Mouse (Mus musculus) liver, embryonic 12.5 days (tissue): ENCODE data around the gene Mrps2. TPM values are rescaled to one million over a fixed set of nuclear protein-coding genes. Genes with fewer than 3 reads are reported as not detected.

Experiments
- ATAC-seq: fragments of 200-750 bp; cut with Nextera tagmentation; 2 replicates; pipeline ENCODE4 v1.8.0; 2017; ENCODE audit warnings: moderate number of reproducible peaks, mild to moderate bottlenecking, moderate library complexity
- H3K27ac ChIP-seq: fragments of 300-500 bp; sonication (generic); 2 replicates; pipeline ENCODE4 v1.5.1; 2016; ENCODE audit warnings: mild to moderate bottlenecking
- H3K27me3 ChIP-seq: fragments of 300-500 bp; sonication (generic); replicated peaks from 2 replicates; pipeline ENCODE4 v1.6.1; 2016; ENCODE audit warnings: mild to moderate bottlenecking, moderate library complexity
- H3K36me3 ChIP-seq: fragments of 300-500 bp; sonication (generic); 2 replicates; pipeline ENCODE4 v1.6.1; 2016; ENCODE audit warnings: mild to moderate bottlenecking, moderate library complexity
- H3K4me1 ChIP-seq: fragments of 300-500 bp; sonication (generic); 2 replicates; pipeline ENCODE4 v1.6.1; 2016
- H3K4me2 ChIP-seq: fragments of 300-500 bp; sonication (generic); 2 replicates; pipeline ENCODE4 v1.6.1; 2016; ENCODE audit warnings: mild to moderate bottlenecking, moderate library complexity
- H3K4me3 ChIP-seq: fragments of 300-500 bp; sonication (generic); 2 replicates; pipeline ENCODE4 v1.5.1; 2016; ENCODE audit warnings: mild to moderate bottlenecking, moderate library complexity
- H3K9ac ChIP-seq: fragments of 300-500 bp; sonication (generic); 2 replicates; pipeline ENCODE4 v1.6.1; 2016; ENCODE audit warnings: mild to moderate bottlenecking, moderate library complexity
- H3K9me3 ChIP-seq: fragments of 300-500 bp; sonication (generic); replicated peaks from 2 replicates; pipeline ENCODE4 v1.6.1; 2016; ENCODE audit warnings: mild to moderate bottlenecking, moderate library complexity
- WGBS: fragments of 180-500 bp; shearing (Covaris S2); methylation state at CpG from one replicate; pipeline ENCODE4 v1.1.7; 2016; ENCODE audit not compliant: insufficient replicate concordance; 5-methylcytosine and 5-hydroxymethylcytosine counted together
- polyA plus RNA-seq: library from polyadenylated mRNA; unstranded; fragments of >200 nt; fragmentation: Nextera tagmentation; extraction: Ambion mirVana; gene quantifications from 2 replicates; pipeline ENCODE4 v1.2.1, GENCODE M21; 2016

Mrps2 gene
- 39.8 and 41.0 TPM in 2 replicates for polyA plus RNA-seq

DNA sequence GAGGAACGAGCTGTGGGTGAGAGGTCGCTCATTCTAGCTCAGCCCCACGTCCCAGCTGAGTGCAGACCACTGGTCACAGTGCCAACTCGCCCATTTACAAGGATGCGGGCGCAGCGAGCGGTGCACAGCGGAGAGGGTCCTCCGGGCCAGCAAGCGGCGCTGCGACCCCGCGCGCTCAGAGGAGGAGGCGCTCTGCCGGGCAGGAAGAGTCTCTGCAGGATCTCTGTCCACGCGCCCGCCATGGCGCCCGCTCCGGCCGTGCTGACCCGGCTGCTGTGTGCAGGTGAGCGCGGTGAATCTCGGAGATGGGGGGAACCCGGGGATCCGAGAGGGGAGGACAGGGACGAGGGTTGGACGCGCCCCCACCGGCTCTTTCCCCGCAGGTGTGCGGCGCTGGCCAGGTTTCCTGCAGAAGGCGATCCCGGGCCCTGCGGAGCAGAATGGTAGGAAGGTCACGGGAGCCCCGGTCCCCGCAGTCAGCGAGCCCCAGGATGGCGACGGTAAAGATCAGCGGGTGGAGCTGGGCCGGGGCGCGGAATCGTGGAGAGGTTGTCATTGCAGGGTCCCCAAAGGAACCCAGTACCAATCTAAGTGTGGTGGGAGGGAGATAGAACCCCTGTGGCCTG, at the start of gene Mrps2:
TSS of gene Mrps2 (plus strand) at position 207 of the 626 bp plus-strand sequence.
- WGBS, result 1% methylated on average over 52 of the region's 52 CpGs
- H3K4me3 ChIP-seq, result peak within 1 kb of the TSS; percentile 89
- peak; percentile 86 for ATAC-seq
- H3K27ac ChIP-seq, result no peak within 1 kb of the TSS
- peaks cover 19% of the 10 kb centered on the region for H3K4me1 ChIP-seq
- peaks cover 35% of the 10 kb centered on the region for H3K27me3 ChIP-seq
- peaks cover 42% of the 10 kb centered on the region for H3K36me3 ChIP-seq
- H3K4me2 ChIP-seq, result peak within 1 kb of the TSS; percentile 79
- H3K9me3 ChIP-seq, result no peaks in the 10 kb centered on the region
- H3K9ac ChIP-seq, result peak within 1 kb of the TSS; percentile 86

DNA sequence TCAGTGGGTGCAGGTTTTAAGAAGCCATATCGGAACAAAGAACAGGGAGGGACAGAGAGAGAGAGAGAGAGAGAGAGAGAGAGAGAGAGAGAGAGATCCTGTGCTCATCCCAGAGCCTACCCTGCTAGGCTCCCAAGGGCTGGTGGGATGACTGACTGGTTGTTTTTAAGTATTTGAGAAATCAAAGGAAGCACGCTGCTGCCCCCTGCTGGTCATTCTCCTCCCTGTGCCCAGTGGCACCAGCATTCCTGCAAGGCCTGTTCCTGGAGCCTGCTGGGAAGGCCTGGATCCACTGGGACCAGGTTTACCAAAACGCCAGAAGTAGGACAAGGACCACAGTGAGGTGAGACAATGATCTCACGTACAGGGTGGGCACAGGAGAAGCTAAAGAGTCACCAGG, 48.0 kb upstream of the Mrps2 start:
- Histone ChIP-seq H3K9ac (no peak overlapping the region), H3K27ac (no peak overlapping the region), H3K4me3 (no peak overlapping the region), H3K4me1 (peaks cover 7% of the 10 kb centered on the region; the same call in 1 of the 2 replicates), H3K36me3 (no peaks in the 10 kb centered on the region), H3K9me3 (no peaks in the 10 kb centered on the region), H3K27me3 (no peaks in the 10 kb centered on the region; the same call in 1 of the 2 replicates), H3K4me2 (no peak overlapping the region)
- WGBS, result 16% methylated on average over 4 of the region's 4 CpGs
- no peak for ATAC-seq

DNA sequence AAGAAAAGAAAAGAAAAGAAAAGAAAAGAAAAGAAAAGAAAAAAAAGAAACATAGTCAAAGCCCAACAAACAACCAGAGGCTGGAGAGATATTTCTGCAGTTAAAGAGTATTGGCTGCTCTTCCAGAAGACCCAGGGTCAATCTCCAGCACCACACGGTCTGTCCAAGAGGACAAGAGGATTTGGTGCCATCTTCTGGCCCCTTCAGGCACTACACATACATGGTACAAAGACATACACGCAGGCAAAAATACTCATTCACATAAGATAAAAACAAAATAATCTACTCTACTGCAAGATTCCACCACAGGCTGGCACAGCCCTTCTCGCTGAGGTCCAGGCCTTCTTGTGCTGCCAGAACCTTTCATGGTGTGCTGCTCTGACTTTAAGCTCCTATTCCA, 44.7 kb upstream of the Mrps2 start:
- H3K4me1 ChIP-seq, result peaks cover 7% of the 10 kb centered on the region; the same call in 1 of the 2 replicates
- ATAC-seq, result no peak
- H3K27me3 ChIP-seq, result peaks cover 10% of the 10 kb centered on the region
- no peak overlapping the region for H3K4me3 ChIP-seq
- no peak overlapping the region for H3K4me2 ChIP-seq
- no peaks in the 10 kb centered on the region for H3K9me3 ChIP-seq
- no peak overlapping the region for H3K9ac ChIP-seq
- no peaks in the 10 kb centered on the region for H3K36me3 ChIP-seq
- H3K27ac ChIP-seq, result no peak overlapping the region
- WGBS, result 16% methylated on average over 3 of the region's 3 CpGs

DNA sequence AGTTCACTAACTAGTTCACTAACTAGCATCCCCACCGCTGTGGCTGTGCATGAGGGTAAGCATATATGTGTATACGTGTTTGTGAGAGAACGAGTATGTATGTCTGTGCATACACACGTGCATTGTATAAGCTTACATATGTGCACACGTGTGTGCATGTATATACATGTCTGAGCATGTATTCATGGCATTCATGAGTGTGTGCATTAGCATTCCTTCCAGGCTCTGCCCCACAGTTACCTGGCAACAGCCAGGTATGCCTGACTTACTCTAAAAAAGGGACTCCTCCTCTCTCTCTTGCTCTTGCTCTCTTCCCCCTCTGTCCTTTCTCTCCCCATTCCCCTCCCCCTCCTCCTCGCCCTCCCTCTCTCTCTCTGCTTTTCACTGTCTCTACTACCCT, 40.6 kb upstream of the Mrps2 start:
- no peaks in the 10 kb centered on the region for H3K9me3 ChIP-seq
- H3K27ac ChIP-seq, result no peak overlapping the region
- ATAC-seq, result no peak
- H3K27me3 ChIP-seq, result peaks cover 10% of the 10 kb centered on the region
- H3K4me2 ChIP-seq, result no peak overlapping the region
- no peaks in the 10 kb centered on the region for H3K36me3 ChIP-seq
- 72% methylated on average over 6 of the region's 6 CpGs for WGBS
- H3K4me3 ChIP-seq, result no peak overlapping the region
- peaks cover 7% of the 10 kb centered on the region; the same call in 1 of the 2 replicates for H3K4me1 ChIP-seq
- no peak overlapping the region for H3K9ac ChIP-seq

DNA sequence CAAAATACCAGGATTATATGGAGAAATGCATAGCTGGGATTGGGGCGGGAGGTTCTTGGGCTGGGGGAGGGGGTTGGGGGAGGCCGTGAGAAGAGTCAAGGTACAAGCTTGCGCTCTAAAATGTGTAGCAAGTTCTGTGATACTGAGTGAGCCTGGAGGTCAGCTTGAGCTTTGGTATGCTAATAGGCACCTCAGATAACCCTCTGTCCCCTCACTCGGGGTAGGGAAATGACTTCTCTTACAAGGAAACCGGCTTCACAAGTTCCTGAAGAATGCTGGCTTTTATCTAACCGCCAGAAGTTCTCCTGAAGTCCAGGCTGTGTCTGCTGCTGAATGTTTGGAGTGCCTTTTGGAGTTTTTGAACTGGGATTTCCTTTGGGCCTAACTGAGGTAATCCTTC, 37.0 kb upstream of the Mrps2 start:
- Histone ChIP-seq H3K36me3 (no peaks in the 10 kb centered on the region), H3K4me3 (no peak overlapping the region), H3K9ac (no peak overlapping the region), H3K27me3 (peaks cover 7% of the 10 kb centered on the region; the same call in 1 of the 2 replicates), H3K9me3 (no peaks in the 10 kb centered on the region), H3K4me1 (no peaks in the 10 kb centered on the region), H3K4me2 (no peak overlapping the region), H3K27ac (no peak overlapping the region)
- 39% methylated on average over 6 of the region's 6 CpGs for WGBS
- ATAC-seq, result no peak

DNA sequence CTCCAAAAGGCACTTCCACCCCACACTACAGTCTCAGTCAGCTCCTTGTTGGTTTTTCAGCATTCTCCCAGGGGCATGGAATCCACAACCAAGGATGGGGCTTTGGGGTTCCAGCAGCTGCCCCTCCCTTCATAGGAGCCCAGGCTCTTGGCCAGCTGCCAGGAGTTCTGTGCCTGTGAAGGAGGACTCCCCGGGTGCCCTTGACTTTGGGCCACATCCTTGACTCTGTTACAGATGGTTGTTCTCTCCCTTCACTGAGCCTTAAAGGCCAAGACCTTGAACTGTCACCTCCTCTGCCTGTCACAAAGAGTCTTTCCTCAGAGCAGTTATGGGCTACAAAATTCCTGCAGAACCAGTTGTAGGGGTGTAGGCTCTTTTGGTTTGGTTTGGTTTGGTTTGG, 35.1 kb upstream of the Mrps2 start:
- Histone ChIP-seq H3K27ac (no peak overlapping the region), H3K4me3 (no peak overlapping the region), H3K36me3 (no peaks in the 10 kb centered on the region), H3K4me1 (no peaks in the 10 kb centered on the region), H3K9ac (no peak overlapping the region), H3K9me3 (no peaks in the 10 kb centered on the region), H3K27me3 (no peaks in the 10 kb centered on the region; the same call in 1 of the 2 replicates), H3K4me2 (no peak overlapping the region)
- no peak for ATAC-seq
- WGBS, result 20% methylated on average over 1 of the region's 1 CpGs

DNA sequence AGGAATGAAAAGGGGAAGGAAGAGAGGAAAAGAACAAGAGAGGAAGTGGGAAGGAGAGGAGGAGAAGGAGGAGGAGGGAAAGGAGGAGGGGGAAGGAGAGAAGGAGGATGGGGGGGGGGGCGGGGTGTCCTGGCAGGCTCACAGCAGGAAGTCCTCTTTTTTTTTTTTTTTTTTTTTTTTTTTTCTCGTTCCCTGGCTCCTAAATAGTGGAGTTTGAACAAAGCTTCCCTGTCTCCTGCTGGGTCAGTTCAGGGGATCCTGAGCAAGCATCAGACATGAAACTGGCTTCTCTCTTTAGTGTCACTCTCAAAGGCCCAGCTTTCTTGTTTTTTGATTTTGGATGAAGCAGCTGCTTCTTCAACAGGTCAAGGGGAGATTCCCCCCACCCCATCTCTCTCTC, 34.4 kb upstream of the Mrps2 start:
- Histone ChIP-seq H3K27ac (no peak overlapping the region), H3K36me3 (no peaks in the 10 kb centered on the region), H3K4me1 (no peaks in the 10 kb centered on the region), H3K27me3 (no peaks in the 10 kb centered on the region; the same call in 1 of the 2 replicates), H3K9me3 (no peaks in the 10 kb centered on the region), H3K9ac (no peak overlapping the region), H3K4me2 (no peak overlapping the region), H3K4me3 (no peak overlapping the region)
- WGBS, result no CpG with 5 or more reads among the region's 2 CpGs
- no peak for ATAC-seq

DNA sequence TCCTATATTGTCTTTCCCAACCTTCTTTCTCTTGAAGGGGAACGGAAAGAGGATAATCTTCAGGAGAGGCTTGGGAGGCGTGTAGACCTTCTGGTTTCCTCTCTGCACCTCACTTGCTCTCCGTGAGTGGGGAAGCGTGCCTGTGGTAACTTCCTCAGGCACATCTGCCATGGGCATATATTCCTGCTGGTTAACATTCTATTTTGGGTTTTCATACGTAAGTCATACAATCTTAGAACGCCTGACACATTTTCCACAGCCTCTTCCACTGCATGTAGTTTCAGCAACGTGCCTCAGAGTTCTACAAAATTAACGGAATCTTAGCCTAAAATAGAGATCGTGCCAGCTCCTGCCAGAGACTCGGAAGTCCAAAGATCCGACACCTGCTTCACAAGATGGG, 32.5 kb upstream of the Mrps2 start:
- no peak for ATAC-seq
- Histone ChIP-seq H3K9me3 (no peaks in the 10 kb centered on the region), H3K4me1 (no peaks in the 10 kb centered on the region), H3K27me3 (no peaks in the 10 kb centered on the region; the same call in 1 of the 2 replicates), H3K4me3 (no peak overlapping the region), H3K9ac (no peak overlapping the region), H3K36me3 (no peaks in the 10 kb centered on the region), H3K27ac (no peak overlapping the region), H3K4me2 (no peak overlapping the region)
- WGBS, result 69% methylated on average over 11 of the region's 11 CpGs

DNA sequence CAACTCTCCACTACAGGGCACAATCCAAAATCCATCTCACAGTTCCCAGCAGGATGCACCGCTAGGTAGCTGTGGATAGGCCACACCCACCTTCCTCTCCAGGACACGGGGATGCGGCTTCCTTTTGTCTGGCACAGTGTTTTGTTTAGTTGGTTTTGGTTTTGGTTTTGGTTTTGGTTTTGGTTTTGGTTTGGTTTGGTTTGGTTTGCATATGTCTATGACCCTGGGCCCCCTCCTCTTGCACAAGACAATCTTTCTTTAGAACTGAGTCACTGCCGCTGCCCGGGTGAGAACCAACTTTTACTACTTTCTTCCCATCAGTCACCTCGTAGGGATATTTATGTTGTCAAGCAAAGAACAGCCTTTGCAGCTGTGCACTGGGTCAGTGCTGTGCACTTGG, 27.0 kb upstream of the Mrps2 start:
- Histone ChIP-seq H3K27me3 (peaks cover 22% of the 10 kb centered on the region), H3K9me3 (no peaks in the 10 kb centered on the region), H3K4me1 (no peaks in the 10 kb centered on the region), H3K9ac (no peak overlapping the region), H3K4me3 (no peak overlapping the region), H3K4me2 (no peak overlapping the region), H3K27ac (no peak overlapping the region), H3K36me3 (no peaks in the 10 kb centered on the region)
- 50% methylated on average over 6 of the region's 6 CpGs for WGBS
- no peak for ATAC-seq

DNA sequence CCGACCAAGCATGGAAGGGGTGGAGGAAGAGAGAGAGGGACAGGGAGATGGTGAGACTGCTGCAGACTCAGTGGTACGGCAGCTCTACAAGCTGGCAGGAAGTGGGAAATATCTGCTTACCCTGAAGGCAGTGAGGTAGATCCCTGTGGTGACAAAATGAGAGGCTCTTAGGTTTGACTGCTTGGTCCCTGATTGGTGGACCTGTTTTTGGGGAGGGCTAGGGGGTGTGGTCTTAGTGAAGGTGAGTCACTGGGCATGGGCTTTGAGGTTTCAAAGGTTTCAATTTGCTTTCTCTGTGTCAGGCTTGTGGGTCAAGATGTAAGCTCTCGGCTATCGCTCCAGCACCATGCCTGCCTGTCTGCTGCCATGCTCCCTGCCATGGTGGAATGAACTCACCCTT, 22.8 kb upstream of the Mrps2 start:
- no peak overlapping the region for H3K4me3 ChIP-seq
- H3K36me3 ChIP-seq, result no peaks in the 10 kb centered on the region
- H3K27me3 ChIP-seq, result peaks cover 57% of the 10 kb centered on the region
- 0 out of 2 replicates have a peak, but pooled peaks cover 5% of the 10 kb centered on the region for H3K4me1 ChIP-seq
- no peak overlapping the region for H3K27ac ChIP-seq
- no peak overlapping the region for H3K4me2 ChIP-seq
- no peaks in the 10 kb centered on the region for H3K9me3 ChIP-seq
- WGBS, result 60% methylated on average over 4 of the region's 4 CpGs
- ATAC-seq, result no peak
- no peak overlapping the region for H3K9ac ChIP-seq

DNA sequence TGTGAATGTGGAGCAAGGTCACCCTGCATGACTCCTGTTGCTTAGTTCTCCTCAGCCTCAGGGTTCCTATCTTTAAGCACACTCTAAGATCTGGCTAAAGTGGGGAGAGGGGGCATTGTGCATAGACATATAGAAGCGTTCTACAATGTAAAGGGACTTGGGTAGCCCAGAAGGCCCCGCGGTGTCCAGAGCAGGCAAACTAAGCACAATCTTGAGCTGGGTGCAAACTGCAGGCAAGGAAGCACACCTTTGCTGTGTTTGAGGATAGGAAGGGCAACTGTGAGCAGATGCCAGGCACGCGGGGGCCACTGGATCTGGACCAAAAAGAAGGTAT, 21.7 kb upstream of the Mrps2 start:
- Histone ChIP-seq H3K27ac (no peak overlapping the region), H3K36me3 (no peaks in the 10 kb centered on the region), H3K9ac (0 out of 2 replicates have a peak overlapping the region, but pooled peaks have one; percentile 56), H3K9me3 (no peaks in the 10 kb centered on the region), H3K4me3 (peak overlapping the region; percentile 56), H3K27me3 (peaks cover 66% of the 10 kb centered on the region), H3K4me2 (peak overlapping the region; percentile 72), H3K4me1 (0 out of 2 replicates have a peak, but pooled peaks cover 5% of the 10 kb centered on the region)
- WGBS, result 7% methylated on average over 5 of the region's 5 CpGs
- no peak for ATAC-seq

DNA sequence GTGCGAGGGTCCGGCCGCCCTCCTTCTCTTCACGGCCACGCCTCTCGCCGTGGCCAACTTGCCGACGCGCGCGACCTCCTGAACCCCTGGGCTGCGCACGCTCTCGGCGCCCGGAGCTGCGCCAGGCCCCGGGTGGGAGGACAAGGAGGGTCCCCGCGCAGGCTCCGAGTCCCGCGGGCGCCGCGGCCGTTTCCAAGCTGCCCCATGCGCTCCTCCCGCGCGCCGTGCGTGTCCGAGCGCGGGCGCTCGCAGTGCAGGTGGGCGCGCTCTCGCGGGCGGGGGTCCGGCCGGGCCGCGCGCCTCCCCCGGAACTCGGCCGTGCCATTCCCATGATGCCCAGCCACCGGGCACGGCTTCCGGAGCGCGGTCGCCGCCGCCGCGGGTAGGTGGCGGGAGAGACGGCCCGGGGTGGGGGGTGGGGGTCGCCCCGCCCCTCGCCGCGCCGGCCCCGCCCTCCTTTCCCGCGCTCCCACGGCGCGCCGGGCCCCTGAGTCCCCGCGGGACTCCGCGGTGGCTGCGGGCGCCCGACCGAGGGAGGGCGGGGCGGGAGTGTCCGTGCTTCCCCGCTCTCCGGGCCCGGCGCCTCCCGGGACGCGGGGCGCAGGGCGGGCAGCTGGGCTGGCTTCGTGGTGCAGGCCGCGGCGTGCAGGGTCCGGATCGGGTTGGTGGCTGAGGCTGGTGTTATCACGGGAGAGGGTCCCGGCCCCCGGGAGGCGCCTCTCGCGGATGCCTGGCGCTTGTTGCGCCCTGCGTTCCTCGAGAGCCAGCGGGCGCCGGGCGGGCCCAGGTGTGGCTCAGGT, 21.2 kb upstream of the Mrps2 start, which contains the start of gene Ppp1r26:
TSS of gene Ppp1r26 (plus strand) at position 286 of the 800 bp plus-strand sequence.
- peak within 1 kb of the TSS; percentile 56 for H3K4me3 ChIP-seq
- peak within 1 kb of the TSS; percentile 56 for H3K9ac ChIP-seq
- ATAC-seq, result no peak
- no peak within 1 kb of the TSS for H3K27ac ChIP-seq
- 2% methylated on average over 91 of the region's 118 CpGs for WGBS
- no peaks in the 10 kb centered on the region for H3K9me3 ChIP-seq
- H3K4me1 ChIP-seq, result 0 out of 2 replicates have a peak, but pooled peaks cover 5% of the 10 kb centered on the region
- H3K27me3 ChIP-seq, result peaks cover 66% of the 10 kb centered on the region
- H3K4me2 ChIP-seq, result peak within 1 kb of the TSS; percentile 72
- H3K36me3 ChIP-seq, result no peaks in the 10 kb centered on the region
